Mouse (Mus musculus): ENCODE measurements at regions not wholly inside any gene's neighbourhood (a gene's known extent, or its start where the extent isn't known, plus 50 kb on each side); places are given as distances from the start of the nearest gene placed in this dataset.
"Not testable (repeated sequence)": the region's sequence is repeated elsewhere in the genome, so short reads cannot be mapped to it uniquely, and the experiment has no call there.

DNA sequence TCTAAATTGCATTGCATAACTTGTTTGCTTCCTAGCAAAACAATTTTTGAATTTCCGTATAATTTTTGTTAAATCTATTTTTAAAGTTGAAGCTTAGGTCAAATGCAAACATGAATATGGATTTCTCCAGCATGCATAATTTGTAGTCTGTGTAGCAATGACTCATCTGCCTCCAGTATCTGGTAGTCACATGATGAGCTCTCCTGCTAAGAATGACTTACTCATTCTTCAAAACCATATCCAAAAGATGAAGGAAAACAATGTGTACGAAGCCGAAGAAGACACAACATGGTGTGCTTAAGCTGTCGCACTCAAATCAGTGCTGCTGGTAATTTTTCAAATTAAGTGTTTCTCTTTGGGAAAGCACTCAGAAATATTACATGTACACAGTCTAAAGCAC is 1453.2 kb upstream of the Gje1 start:
- peak; percentile 67 for DNase-seq (ENCODE audit: low read depth, low spot score)

DNA sequence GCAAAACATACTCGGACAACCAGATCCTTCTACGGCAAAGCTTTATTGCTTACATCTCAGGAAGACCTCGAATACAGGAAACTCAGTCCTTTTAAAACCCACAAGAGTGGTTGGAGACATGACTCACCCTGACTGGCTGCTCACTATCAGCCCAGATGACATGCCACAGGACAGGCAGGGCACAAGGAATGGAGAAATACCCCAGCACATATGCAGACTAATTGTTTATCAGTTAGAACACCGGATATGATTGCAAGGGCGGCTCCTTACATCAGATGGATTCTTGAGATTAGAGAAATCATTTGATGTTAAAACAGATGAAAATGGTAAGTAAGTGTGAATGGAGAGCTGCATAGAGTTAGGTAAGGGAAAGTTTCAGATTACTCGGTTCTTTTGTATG is 1441.5 kb upstream of the Gje1 start:
- DNase-seq (ENCODE audit: low read depth, low spot score): not testable (repeated sequence)

DNA sequence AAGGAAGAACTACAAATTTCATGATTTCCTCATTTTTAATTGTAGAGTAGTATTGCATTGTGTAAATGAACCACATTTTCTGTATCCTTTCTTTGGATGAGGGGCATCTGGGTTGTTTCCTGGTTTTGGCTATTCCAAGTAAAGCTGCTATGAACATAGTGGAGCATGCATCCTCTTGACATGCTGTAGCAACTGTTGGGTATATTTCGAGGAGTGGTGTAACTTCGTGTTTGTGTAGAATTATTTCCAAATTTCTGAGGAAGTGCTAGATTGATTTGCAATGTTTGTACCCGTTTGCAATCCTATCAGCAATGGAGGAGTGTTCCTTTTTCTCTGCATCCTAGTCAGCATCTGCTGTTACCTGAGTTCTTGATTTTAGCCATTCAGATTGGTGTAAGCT is 1440.4 kb upstream of the Gje1 start:
- no peak for DNase-seq (ENCODE audit: low read depth, low spot score)

DNA sequence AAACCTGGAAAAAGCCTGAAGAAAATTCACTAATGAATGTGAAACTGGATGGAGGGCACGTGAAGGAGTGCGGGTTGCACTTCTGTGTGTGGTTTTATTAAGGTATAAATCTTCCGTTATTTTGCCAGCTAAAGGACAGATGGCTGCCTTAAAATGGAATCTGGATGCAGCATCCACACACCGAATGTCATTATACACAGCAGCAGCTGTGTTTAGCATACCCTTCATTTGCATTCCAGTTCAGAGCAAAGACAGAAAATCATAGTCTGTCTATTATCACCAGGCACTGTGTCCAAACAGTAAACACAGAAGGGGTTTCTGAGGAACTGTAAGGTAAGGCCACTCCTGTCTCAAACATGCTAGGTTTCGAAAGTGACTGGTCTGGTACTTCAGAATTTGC is 1438.9 kb upstream of the Gje1 start:
- peak; percentile 40 for DNase-seq (ENCODE audit: low read depth, low spot score)

DNA sequence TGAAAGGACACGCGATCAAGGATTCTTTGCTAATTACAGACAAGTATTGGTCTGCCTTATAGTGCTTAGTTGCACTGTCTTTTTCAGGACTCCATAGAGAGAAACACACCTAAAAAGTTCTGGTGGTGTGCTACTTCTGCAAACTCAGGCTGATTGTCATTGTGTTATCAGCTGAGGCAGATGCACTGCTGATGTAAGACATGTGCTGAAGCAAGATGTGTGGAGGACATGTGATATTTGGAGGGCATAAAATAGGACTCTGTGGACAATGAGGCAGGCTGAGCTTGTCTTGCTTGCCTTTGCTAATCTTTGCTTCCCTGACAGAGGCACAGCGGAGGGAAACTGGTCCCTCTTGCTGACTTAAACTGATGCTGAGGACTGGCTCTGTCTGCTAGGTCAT is 1431.0 kb upstream of the Gje1 start:
- no peak for DNase-seq (ENCODE audit: low read depth, low spot score)

- no peak for DNase-seq (ENCODE audit: low read depth, low spot score)
These were observed 1427.4 kb upstream of the Gje1 start for GRCm38 (mm10) chr10:16145397-16145796.

GRCm38 (mm10) chr10:16123902-16124301 is 1405.9 kb upstream of the Gje1 start:
- DNase-seq (ENCODE audit: low read depth, low spot score): peak; percentile 36

GRCm38 (mm10) chr10:16088210-16088609 is 1370.2 kb upstream of the Gje1 start:
- no peak for DNase-seq (ENCODE audit: low read depth, low spot score)

- no peak for DNase-seq (ENCODE audit: low read depth, low spot score)
These were observed 1335.0 kb upstream of the Gje1 start for GRCm38 (mm10) chr10:16053008-16053407.

GRCm38 (mm10) chr10:16052463-16052889 is 1334.5 kb upstream of the Gje1 start:
- no peak for DNase-seq (ENCODE audit: low read depth, low spot score)

DNA sequence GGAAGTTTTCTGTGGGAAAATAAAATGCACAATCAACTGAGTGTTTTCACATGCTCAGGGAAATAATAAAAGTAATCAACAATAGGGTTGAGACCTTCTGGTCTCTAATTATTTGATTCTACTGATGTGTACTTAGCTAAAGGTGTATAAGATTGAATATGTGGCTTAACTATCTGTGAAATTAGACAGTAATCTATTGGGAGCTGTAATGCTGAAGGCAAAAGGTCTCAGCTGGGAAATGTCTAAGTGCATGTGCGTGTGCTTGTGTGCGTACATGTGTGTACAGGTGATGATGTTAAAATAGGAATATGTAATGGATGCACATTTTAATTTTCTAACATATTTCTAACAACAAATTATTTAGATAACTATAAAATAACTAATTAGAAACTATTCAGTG is 1318.2 kb upstream of the Gje1 start:
- DNase-seq (ENCODE audit: low read depth, low spot score): no peak

DNA sequence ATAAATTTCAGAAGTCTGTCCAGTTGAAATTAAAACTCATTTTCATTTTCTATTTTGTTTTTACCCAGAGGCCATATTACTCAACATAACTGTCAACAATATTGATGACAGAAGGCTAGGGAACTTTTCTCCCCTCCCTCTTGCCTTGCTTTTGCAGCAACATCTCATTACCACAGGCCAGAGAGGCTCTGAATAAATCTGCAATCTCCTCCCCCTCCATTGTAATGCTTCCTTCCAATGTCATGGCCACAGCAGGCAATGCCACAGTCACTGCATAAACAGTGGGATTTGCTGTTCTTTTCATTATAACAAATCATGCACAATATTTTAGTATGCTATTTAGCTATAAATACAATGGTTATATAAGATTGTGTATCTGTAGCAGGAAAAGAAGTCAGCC is 1315.1 kb upstream of the Gje1 start:
- DNase-seq (ENCODE audit: low read depth, low spot score): no peak

DNA sequence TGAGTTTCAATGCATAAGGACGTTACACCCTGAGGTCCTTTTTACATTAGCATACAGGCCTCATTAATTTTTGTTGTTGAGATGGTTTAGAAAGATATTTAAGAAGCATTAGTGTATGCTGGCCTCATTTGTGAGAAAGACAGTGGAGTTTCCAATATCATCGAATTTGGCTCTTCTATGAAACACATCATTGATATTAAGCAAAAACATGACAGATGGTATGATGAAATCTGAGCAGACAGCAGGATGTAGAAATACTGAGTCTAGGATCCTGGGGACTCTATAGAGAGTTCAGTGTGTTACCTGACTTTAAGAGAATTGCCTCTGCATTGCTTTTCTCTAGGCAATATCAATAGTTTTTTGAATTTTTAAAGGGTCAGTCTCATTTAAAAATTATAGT is 1312.8 kb upstream of the Gje1 start:
- DNase-seq (ENCODE audit: low read depth, low spot score): peak; percentile 1

DNA sequence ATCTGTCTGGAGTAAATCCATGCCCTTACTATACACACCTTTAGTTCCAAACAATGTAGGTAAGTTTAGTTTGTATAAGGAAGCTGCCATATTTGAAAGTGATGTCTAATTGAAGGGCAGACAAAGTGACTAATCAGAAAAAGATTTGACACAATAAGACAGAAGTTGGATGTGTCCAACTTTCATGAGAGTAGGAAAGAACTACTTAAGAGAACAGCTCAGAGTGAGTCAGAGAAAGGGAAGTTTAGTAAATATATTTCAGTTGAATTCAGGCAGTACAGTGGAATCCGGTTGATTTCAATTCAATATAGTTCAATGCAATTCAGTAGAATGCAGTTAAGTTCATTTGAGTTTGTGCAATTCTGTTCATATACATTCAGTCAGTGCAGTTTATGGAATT is 1296.8 kb upstream of the Gje1 start:
- no peak for DNase-seq (ENCODE audit: low read depth, low spot score)

- no peak for DNase-seq (ENCODE audit: low read depth, low spot score)
These were observed 1283.2 kb upstream of the Gje1 start for GRCm38 (mm10) chr10:16001246-16001645.

DNA sequence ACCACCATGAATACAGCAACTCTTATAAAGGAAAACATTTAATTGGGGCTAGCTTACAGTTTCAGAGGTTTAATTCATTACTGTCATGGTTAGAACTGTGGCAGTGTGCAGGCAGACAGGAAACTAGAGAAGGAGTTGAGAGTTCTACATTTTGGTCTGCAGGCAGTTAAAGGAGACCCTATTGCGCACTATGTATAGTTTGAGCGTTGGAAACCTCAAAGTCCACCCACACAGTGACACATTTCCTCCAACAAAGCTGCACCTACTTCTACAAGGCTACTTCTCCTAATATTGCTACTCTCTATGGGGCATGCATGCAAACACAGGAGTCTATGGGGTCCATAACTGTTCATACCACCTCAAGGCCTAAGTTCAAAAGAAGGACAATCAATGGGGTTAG is 1275.3 kb upstream of the Gje1 start:
- DNase-seq (ENCODE audit: low read depth, low spot score): no peak
